Mouse (Mus musculus) stomach, embryonic 14.5 days (tissue): Measurements from ENCODE around the gene Rasgef1c. TPM values are rescaled to one million over a fixed set of nuclear protein-coding genes. Genes with fewer than 3 reads are reported as not detected.

Source experiments
- ATAC-seq: fragments of 200-750 bp; cut with Nextera tagmentation; 2 replicates; pipeline ENCODE4 v1.8.0; 2017; ENCODE audit warnings: low read depth, moderate TSS enrichment; ENCODE audit not compliant: insufficient number of reproducible peaks, insufficient read depth, low FRiP score
- H3K27ac ChIP-seq: fragments of 300-500 bp; sonication (generic); 2 replicates; pipeline ENCODE4 v1.5.1; 2014; ENCODE audit warnings: mild to moderate bottlenecking, low read length, moderate library complexity, mixed read lengths
- H3K27me3 ChIP-seq: fragments of 300-500 bp; sonication (generic); 2 replicates; pipeline ENCODE4 v1.6.1; 2014; ENCODE audit warnings: low read length, control low read depth, mixed read lengths; ENCODE audit not compliant: control insufficient read depth, insufficient read depth
- H3K36me3 ChIP-seq: fragments of 300-500 bp; sonication (generic); 2 replicates; pipeline ENCODE4 v1.6.1; 2014; ENCODE audit warnings: mild to moderate bottlenecking, control low read depth, low read length, moderate library complexity, mixed read lengths; ENCODE audit not compliant: control insufficient read depth, insufficient read depth
- H3K4me1 ChIP-seq: fragments of 300-500 bp; sonication (generic); 2 replicates; pipeline ENCODE4 v1.6.1; 2014; ENCODE audit warnings: low read length, control low read depth, mixed read lengths; ENCODE audit not compliant: control insufficient read depth, insufficient read depth
- H3K4me2 ChIP-seq: fragments of 300-500 bp; sonication (generic); replicated peaks from 2 replicates; pipeline ENCODE4 v1.6.1; 2014; ENCODE audit warnings: low read depth, low read length, control low read depth
- H3K4me3 ChIP-seq: fragments of 300-500 bp; sonication (generic); 2 replicates; pipeline ENCODE4 v1.5.1; 2014; ENCODE audit warnings: low read depth, low read length, control low read depth
- H3K9ac ChIP-seq: fragments of 300-500 bp; sonication (generic); replicated peaks from 2 replicates; pipeline ENCODE4 v1.6.1; 2014; ENCODE audit warnings: low read depth, mild to moderate bottlenecking, control low read depth, low read length, moderate library complexity, mixed read lengths
- H3K9me3 ChIP-seq: fragments of 300-500 bp; sonication (generic); 2 replicates; pipeline ENCODE4 v1.6.1; 2016; ENCODE audit warnings: low read depth, low read length, control low read depth; ENCODE audit not compliant: control insufficient read depth
- WGBS: fragments of 180-500 bp; shearing (Covaris S2); extraction: QIAGEN DNeasy Blood & Tissue Kit; methylation state at CpG from one replicate; pipeline ENCODE4 v1.1.7; 2014; 5-methylcytosine and 5-hydroxymethylcytosine counted together
- polyA plus RNA-seq: library from polyadenylated mRNA; unstranded; fragments of >200 nt; fragmentation: Nextera tagmentation; extraction: Ambion mirVana; gene quantifications from 2 replicates; pipeline ENCODE4 v1.2.1, GENCODE M21; 2014

The Rasgef1c gene
- polyA plus RNA-seq, 1 experiment from 2014 or later: 0.54 TPM

- Histone ChIP-seq H3K4me3 (no peak overlapping the region), H3K36me3 (no peaks in the 10 kb centered on the region), H3K27me3 (no peaks in the 10 kb centered on the region), H3K9ac (no peak overlapping the region), H3K27ac (no peak overlapping the region), H3K4me1 (no peaks in the 10 kb centered on the region), H3K9me3 (no peaks in the 10 kb centered on the region), H3K4me2 (no peak overlapping the region)
- ATAC-seq: no peak
- 80% methylated on average over 5 of the region's 5 CpGs for WGBS
Measured at GRCm38 (mm10) chr11:49943901-49944300, 42.3 kb downstream of the Rasgef1c start.

- ATAC-seq: no peak
- Histone ChIP-seq H3K4me2 (no peak overlapping the region), H3K36me3 (no peaks in the 10 kb centered on the region), H3K27me3 (no peaks in the 10 kb centered on the region), H3K4me3 (no peak overlapping the region), H3K4me1 (no peaks in the 10 kb centered on the region), H3K9me3 (no peaks in the 10 kb centered on the region), H3K9ac (no peak overlapping the region), H3K27ac (no peak overlapping the region)
- 91% methylated on average over 4 of the region's 4 CpGs for WGBS
Measured at GRCm38 (mm10) chr11:49945726-49946125, 44.1 kb downstream of the Rasgef1c start.

- Histone ChIP-seq H3K36me3 (no peaks in the 10 kb centered on the region), H3K4me2 (no peak overlapping the region), H3K4me3 (no peak overlapping the region), H3K4me1 (no peaks in the 10 kb centered on the region), H3K27me3 (no peaks in the 10 kb centered on the region), H3K9ac (no peak overlapping the region), H3K27ac (no peak overlapping the region), H3K9me3 (no peaks in the 10 kb centered on the region)
- WGBS: 74% methylated on average over 5 of the region's 5 CpGs
- no peak for ATAC-seq
Measured at GRCm38 (mm10) chr11:49949839-49950238, 48.2 kb downstream of the Rasgef1c start.

GRCm38 (mm10) chr11:49953616-49954015 is 52.0 kb downstream of the Rasgef1c start:
- Histone ChIP-seq H3K4me1 (no peaks in the 10 kb centered on the region), H3K27me3 (no peaks in the 10 kb centered on the region), H3K4me3 (no peak overlapping the region), H3K36me3 (no peaks in the 10 kb centered on the region), H3K9me3 (no peaks in the 10 kb centered on the region), H3K4me2 (no peak overlapping the region), H3K27ac (no peak overlapping the region), H3K9ac (no peak overlapping the region)
- 95% methylated on average over 6 of the region's 6 CpGs for WGBS
- ATAC-seq: no peak

GRCm38 (mm10) chr11:49955577-49956261 is 54.1 kb downstream of the Rasgef1c start:
- WGBS: 29% methylated on average over 8 of the region's 8 CpGs
- Histone ChIP-seq H3K4me2 (no peak overlapping the region), H3K9me3 (no peaks in the 10 kb centered on the region), H3K4me3 (no peak overlapping the region), H3K27ac (no peak overlapping the region), H3K4me1 (no peaks in the 10 kb centered on the region), H3K36me3 (no peaks in the 10 kb centered on the region), H3K27me3 (no peaks in the 10 kb centered on the region), H3K9ac (no peak overlapping the region)
- peak; percentile 62; the same call in 1 of the 2 replicates for ATAC-seq

- WGBS: 77% methylated on average over 10 of the region's 10 CpGs
- no peak for ATAC-seq
Measured at GRCm38 (mm10) chr11:49958017-49958416, 56.4 kb downstream of the Rasgef1c start.

GRCm38 (mm10) chr11:49961098-49961740 is 59.6 kb downstream of the Rasgef1c start:
- 39% methylated on average over 10 of the region's 10 CpGs for WGBS
- no peak for ATAC-seq
- Histone ChIP-seq H3K9ac (no peak overlapping the region), H3K36me3 (no peaks in the 10 kb centered on the region), H3K4me2 (no peak overlapping the region), H3K4me1 (no peaks in the 10 kb centered on the region), H3K27me3 (no peaks in the 10 kb centered on the region), H3K27ac (no peak overlapping the region), H3K9me3 (no peaks in the 10 kb centered on the region), H3K4me3 (no peak overlapping the region)

More at GRCm38 (mm10) chr11:49958017-49958416, 56.4 kb downstream of the Rasgef1c start:
- H3K27me3 ChIP-seq: no peaks in the 10 kb centered on the region
- H3K9me3 ChIP-seq: no peaks in the 10 kb centered on the region
- H3K4me1 ChIP-seq: no peaks in the 10 kb centered on the region
- no peak overlapping the region for H3K4me3 ChIP-seq
- no peak overlapping the region for H3K9ac ChIP-seq
- no peak overlapping the region for H3K27ac ChIP-seq
- H3K36me3 ChIP-seq: no peaks in the 10 kb centered on the region
- no peak overlapping the region for H3K4me2 ChIP-seq

- WGBS: 61% methylated on average over 3 of the region's 3 CpGs
- no peak overlapping the region for H3K27ac ChIP-seq
- H3K4me3 ChIP-seq: no peak overlapping the region
- H3K4me2 ChIP-seq: no peak overlapping the region
- H3K9ac ChIP-seq: no peak overlapping the region
- no peaks in the 10 kb centered on the region for H3K4me1 ChIP-seq
- ATAC-seq: no peak
- no peaks in the 10 kb centered on the region for H3K27me3 ChIP-seq
- H3K9me3 ChIP-seq: no peaks in the 10 kb centered on the region
- H3K36me3 ChIP-seq: no peaks in the 10 kb centered on the region
Measured at GRCm38 (mm10) chr11:49965320-49965719, 63.7 kb downstream of the Rasgef1c start.
